Mouse (Mus musculus) kidney, adult 2 months (tissue): Measurements from ENCODE around the gene Irgm1. TPM values are rescaled to one million over a fixed set of nuclear protein-coding genes. Genes with fewer than 3 reads are reported as not detected.

ENCODE experiments used
- DNase-seq: peaks from one replicate; pipeline ENCODE4 v3.0.0; 2021
- H3K27ac ChIP-seq: fragments of 200-500 bp; 2 replicates; pipeline ENCODE4 v1.5.1; 2012; ENCODE audit warnings: low read depth, low read length, control low read depth, inconsistent platforms; ENCODE audit not compliant: insufficient read depth
- H3K27me3 ChIP-seq: fragments of 200-500 bp; replicated peaks from 2 replicates; pipeline ENCODE4 v1.6.1; 2012; ENCODE audit warnings: mild to moderate bottlenecking, moderate library complexity, low read length, inconsistent platforms; ENCODE audit not compliant: control insufficient read depth, insufficient read depth
- H3K36me3 ChIP-seq: fragments of 200-500 bp; 2 replicates; pipeline ENCODE4 v1.6.1; 2012; ENCODE audit warnings: mild to moderate bottlenecking, moderate library complexity, low read length, inconsistent platforms; ENCODE audit not compliant: control insufficient read depth, insufficient read depth
- H3K4me1 ChIP-seq: fragments of 200-500 bp; 2 replicates; pipeline ENCODE4 v1.6.1; 2011; ENCODE audit warnings: low read length; ENCODE audit not compliant: control insufficient read depth, insufficient read depth
- H3K4me3 ChIP-seq: fragments of 200-500 bp; 2 replicates; pipeline ENCODE4 v1.5.1; 2011; ENCODE audit warnings: mild to moderate bottlenecking, low read depth, low read length, control low read depth; ENCODE audit not compliant: insufficient read depth
- CTCF ChIP-seq: fragments of 200-500 bp; conservative IDR thresholded peaks from 2 replicates; pipeline ENCODE4 v1.5.1; 2011; ENCODE audit warnings: low read depth, mild to moderate bottlenecking, control low read depth, low read length, moderate library complexity, mixed read lengths; ENCODE audit not compliant: insufficient read depth, insufficient read length
- POLR2A ChIP-seq: fragments of 200-500 bp; IDR thresholded peaks from one replicate; pipeline ENCODE4 v1.6.1; 2011; ENCODE audit warnings: low read depth, low read length, control low read depth
- WGBS: fragments of 180-500 bp; shearing (Covaris S2); methylation state at CpG from one replicate; pipeline ENCODE4 v1.1.7; 2018; 5-methylcytosine and 5-hydroxymethylcytosine counted together
- polyA plus RNA-seq: library from polyadenylated mRNA; depleted of rRNA; stranded (reverse); fragments of >200 nt; gene quantifications from 2 replicates; pipeline ENCODE4 v1.2.3, GENCODE M21; 2012

The Irgm1 gene
- polyA plus RNA-seq, 1 experiment, result 28.2 TPM

- Histone ChIP-seq H3K27me3 (no peaks in the 10 kb centered on the region), H3K27ac (peak overlapping the region; percentile 85; the same call in 1 of the 2 replicates), H3K4me3 (no peak overlapping the region), H3K4me1 (peaks cover 26% of the 10 kb centered on the region), H3K36me3 (no peaks in the 10 kb centered on the region)
- peak; percentile 88 for DNase-seq
- TF ChIP-seq CTCF, result no peak
- TF ChIP-seq POLR2A, result no peak
- 52% methylated on average over 6 of the region's 6 CpGs for WGBS
Observed at GRCm38 (mm10) chr11:48844309-48844708, 27.2 kb downstream of the Irgm1 start.

- H3K4me3 ChIP-seq, result no peak overlapping the region
- H3K27me3 ChIP-seq, result no peaks in the 10 kb centered on the region
- 53% methylated on average over 11 of the region's 11 CpGs for WGBS
- TF ChIP-seq CTCF (no peak), POLR2A (peak; percentile 63)
- H3K27ac ChIP-seq, result peak overlapping the region; percentile 97
- DNase-seq, result peak; percentile 93
- H3K36me3 ChIP-seq, result no peaks in the 10 kb centered on the region
- H3K4me1 ChIP-seq, result peaks cover 26% of the 10 kb centered on the region
Observed at GRCm38 (mm10) chr11:48843202-48843601, 28.3 kb downstream of the Irgm1 start.

- Histone ChIP-seq H3K27ac (peak overlapping the region; percentile 97), H3K4me3 (no peak overlapping the region), H3K27me3 (no peaks in the 10 kb centered on the region), H3K36me3 (no peaks in the 10 kb centered on the region), H3K4me1 (peaks cover 26% of the 10 kb centered on the region)
- WGBS, result 79% methylated on average over 4 of the region's 4 CpGs
- DNase-seq, result no peak
- no peak for TF ChIP-seq POLR2A
- TF ChIP-seq CTCF, result no peak
Observed at GRCm38 (mm10) chr11:48842378-48842792, 29.1 kb downstream of the Irgm1 start.

GRCm38 (mm10) chr11:48841213-48841612 lies 30.3 kb downstream of the Irgm1 start:
- 58% methylated on average over 5 of the region's 5 CpGs for WGBS
- Histone ChIP-seq H3K27me3 (no peaks in the 10 kb centered on the region), H3K27ac (peak overlapping the region; percentile 97), H3K36me3 (no peaks in the 10 kb centered on the region), H3K4me1 (peaks cover 26% of the 10 kb centered on the region), H3K4me3 (no peak overlapping the region)
- TF ChIP-seq CTCF, result no peak
- no peak for TF ChIP-seq POLR2A
- peak; percentile 77 for DNase-seq

- Histone ChIP-seq H3K36me3 (no peaks in the 10 kb centered on the region), H3K4me1 (peaks cover 26% of the 10 kb centered on the region), H3K27me3 (no peaks in the 10 kb centered on the region), H3K27ac (no peak overlapping the region), H3K4me3 (no peak overlapping the region)
- peak; percentile 90 for DNase-seq
- no peak for TF ChIP-seq POLR2A
- TF ChIP-seq CTCF, result no peak
Observed at GRCm38 (mm10) chr11:48840805-48841204, 30.7 kb downstream of the Irgm1 start.

- TF ChIP-seq CTCF (no peak), POLR2A (no peak)
- H3K36me3 ChIP-seq, result no peaks in the 10 kb centered on the region
- H3K4me3 ChIP-seq, result peak overlapping the region; percentile 76
- H3K27me3 ChIP-seq, result no peaks in the 10 kb centered on the region
- H3K4me1 ChIP-seq, result peaks cover 18% of the 10 kb centered on the region
- peak overlapping the region; percentile 89 for H3K27ac ChIP-seq
- 61% methylated on average over 10 of the region's 10 CpGs for WGBS
- DNase-seq, result no peak
Observed at GRCm38 (mm10) chr11:48838879-48839680, 32.4 kb downstream of the Irgm1 start.

GRCm38 (mm10) chr11:48838181-48838797 lies 33.2 kb downstream of the Irgm1 start:
- peak; percentile 81 for DNase-seq
- no peak for TF ChIP-seq CTCF
- TF ChIP-seq POLR2A, result no peak
- Histone ChIP-seq H3K27me3 (no peaks in the 10 kb centered on the region), H3K4me3 (peak overlapping the region; percentile 76), H3K27ac (peak overlapping the region; percentile 89), H3K4me1 (peaks cover 18% of the 10 kb centered on the region), H3K36me3 (no peaks in the 10 kb centered on the region)
- WGBS, result 3% methylated on average over 16 of the region's 16 CpGs
